Mouse (Mus musculus): ENCODE measurements around the gene Slc25a34.

GRCm38 (mm10) chr4:141616811-141617210 lies 6.8 kb downstream of the Slc25a34 start:
- TF ChIP-seq CTCF (IDR thresholded peaks at IDR 0.05; ENCODE audit: extremely low read depth, insufficient read length, insufficient replicate concordance, low read depth, low read length) (no peak), POLR2A (IDR thresholded peaks at IDR 0.05; ENCODE audit: low read depth, low read length) (no peak)

Measured in small intestine, adult 2 months (tissue).